Mouse (Mus musculus) stomach, embryonic 15.5 days (tissue): ENCODE data around the gene Trmt2a. TPM values are rescaled to one million over a fixed set of nuclear protein-coding genes. Genes with fewer than 3 reads are reported as not detected.
"Not testable (repeated sequence)": the region's sequence is repeated elsewhere in the genome, so short reads cannot be mapped to it uniquely, and the experiment has no call there.

Experiments
- ATAC-seq: fragments of 200-750 bp; cut with Nextera tagmentation; 2 replicates; pipeline ENCODE4 v1.8.0; 2017; ENCODE audit warnings: low read depth, moderate number of reproducible peaks, moderate TSS enrichment; ENCODE audit not compliant: insufficient read depth, low FRiP score
- H3K27ac ChIP-seq: fragments of 300-500 bp; sonication (generic); 2 replicates; pipeline ENCODE4 v1.5.1; 2015; ENCODE audit warnings: mild to moderate bottlenecking, inconsistent platforms
- H3K27me3 ChIP-seq: fragments of 300-500 bp; sonication (generic); replicated peaks from 2 replicates; pipeline ENCODE4 v1.6.1; 2015; ENCODE audit warnings: inconsistent platforms
- H3K36me3 ChIP-seq: fragments of 300-500 bp; sonication (generic); 2 replicates; pipeline ENCODE4 v1.6.1; 2015; ENCODE audit warnings: inconsistent platforms
- H3K4me1 ChIP-seq: fragments of 300-500 bp; sonication (generic); 2 replicates; pipeline ENCODE4 v1.6.1; 2015; ENCODE audit warnings: inconsistent platforms
- H3K4me2 ChIP-seq: fragments of 300-500 bp; sonication (generic); 2 replicates; pipeline ENCODE4 v1.6.1; 2015; ENCODE audit warnings: mild to moderate bottlenecking, inconsistent platforms
- H3K4me3 ChIP-seq: fragments of 300-500 bp; sonication (generic); replicated peaks from 2 replicates; pipeline ENCODE4 v1.5.1; 2015; ENCODE audit warnings: inconsistent platforms
- H3K9ac ChIP-seq: fragments of 300-500 bp; sonication (generic); 2 replicates; pipeline ENCODE4 v1.6.1; 2015; ENCODE audit warnings: inconsistent platforms
- H3K9me3 ChIP-seq: fragments of 300-500 bp; sonication (generic); 2 replicates; pipeline ENCODE4 v1.6.1; 2016; ENCODE audit warnings: inconsistent platforms
- WGBS: fragments of 180-500 bp; shearing (Covaris S2); methylation state at CpG from one replicate; pipeline ENCODE4 v1.1.7; 2015; 5-methylcytosine and 5-hydroxymethylcytosine counted together
- polyA plus RNA-seq: library from polyadenylated mRNA; unstranded; fragments of >200 nt; fragmentation: Nextera tagmentation; extraction: Ambion mirVana; gene quantifications from 2 replicates; pipeline ENCODE4 v1.2.1, GENCODE M21; 2015

The Trmt2a gene
- polyA plus RNA-seq, 1 experiment from 2014 or later: 93.7 TPM

GRCm38 (mm10) chr16:18252736-18253135 is 4.3 kb downstream of the Trmt2a start:
- no peak overlapping the region for H3K4me3 ChIP-seq
- H3K27me3 ChIP-seq: no peaks in the 10 kb centered on the region
- 80% methylated on average over 6 of the region's 6 CpGs for WGBS
- no peak overlapping the region for H3K4me2 ChIP-seq
- H3K4me1 ChIP-seq: peaks cover 24% of the 10 kb centered on the region
- H3K9me3 ChIP-seq: no peaks in the 10 kb centered on the region
- H3K9ac ChIP-seq: no peak overlapping the region
- peaks cover 46% of the 10 kb centered on the region for H3K36me3 ChIP-seq
- no peak overlapping the region for H3K27ac ChIP-seq
- no peak for ATAC-seq

GRCm38 (mm10) chr16:18253866-18254265 is 5.4 kb downstream of the Trmt2a start:
- WGBS: 76% methylated on average over 1 of the region's 1 CpGs
- no peak for ATAC-seq

GRCm38 (mm10) chr16:18258221-18258620 is 9.7 kb downstream of the Trmt2a start, which contains the start of gene Gm49776:
Gm49776 (minus strand) TSS chr16:18258321.
- no peak within 1 kb of the TSS for H3K27ac ChIP-seq
- H3K9ac ChIP-seq: no peak within 1 kb of the TSS
- WGBS: 95% methylated on average over 2 of the region's 2 CpGs
- no peak within 1 kb of the TSS for H3K4me2 ChIP-seq
- peaks cover 64% of the 10 kb centered on the region for H3K36me3 ChIP-seq
- H3K27me3 ChIP-seq: no peaks in the 10 kb centered on the region
- H3K4me1 ChIP-seq: no peaks in the 10 kb centered on the region
- no peaks in the 10 kb centered on the region for H3K9me3 ChIP-seq
- no peak within 1 kb of the TSS for H3K4me3 ChIP-seq
- ATAC-seq: no peak

More at GRCm38 (mm10) chr16:18253866-18254265, 5.4 kb downstream of the Trmt2a start:
- H3K4me2 ChIP-seq: no peak overlapping the region
- peaks cover 55% of the 10 kb centered on the region for H3K36me3 ChIP-seq
- no peaks in the 10 kb centered on the region for H3K27me3 ChIP-seq
- no peak overlapping the region for H3K4me3 ChIP-seq
- H3K4me1 ChIP-seq: peaks cover 24% of the 10 kb centered on the region
- no peaks in the 10 kb centered on the region for H3K9me3 ChIP-seq
- no peak overlapping the region for H3K9ac ChIP-seq
- no peak overlapping the region for H3K27ac ChIP-seq

- no peaks in the 10 kb centered on the region for H3K4me1 ChIP-seq
- no peaks in the 10 kb centered on the region for H3K9me3 ChIP-seq
- 72% methylated on average over 2 of the region's 2 CpGs for WGBS
- H3K9ac ChIP-seq: no peak overlapping the region
- H3K27ac ChIP-seq: no peak overlapping the region
- no peaks in the 10 kb centered on the region for H3K27me3 ChIP-seq
- H3K4me3 ChIP-seq: no peak overlapping the region
- ATAC-seq: no peak
- H3K36me3 ChIP-seq: peaks cover 43% of the 10 kb centered on the region
- no peak overlapping the region for H3K4me2 ChIP-seq
Measured at GRCm38 (mm10) chr16:18265024-18265423, 16.5 kb downstream of the Trmt2a start.

GRCm38 (mm10) chr16:18268182-18268581 is 19.7 kb downstream of the Trmt2a start:
- H3K27ac ChIP-seq: no peak overlapping the region
- no peaks in the 10 kb centered on the region for H3K4me1 ChIP-seq
- WGBS: 81% methylated on average over 5 of the region's 5 CpGs
- H3K27me3 ChIP-seq: no peaks in the 10 kb centered on the region
- H3K9me3 ChIP-seq: no peaks in the 10 kb centered on the region
- H3K9ac ChIP-seq: no peak overlapping the region
- peaks cover 48% of the 10 kb centered on the region for H3K36me3 ChIP-seq
- ATAC-seq: no peak
- no peak overlapping the region for H3K4me3 ChIP-seq
- no peak overlapping the region for H3K4me2 ChIP-seq

GRCm38 (mm10) chr16:18275166-18275565 is 26.7 kb downstream of the Trmt2a start:
- H3K9me3 ChIP-seq: no peaks in the 10 kb centered on the region
- no peak overlapping the region for H3K4me3 ChIP-seq
- no peaks in the 10 kb centered on the region for H3K27me3 ChIP-seq
- ATAC-seq: no peak
- H3K4me1 ChIP-seq: no peaks in the 10 kb centered on the region
- 82% methylated on average over 2 of the region's 2 CpGs for WGBS
- no peak overlapping the region for H3K9ac ChIP-seq
- H3K4me2 ChIP-seq: no peak overlapping the region
- H3K36me3 ChIP-seq: peaks cover 74% of the 10 kb centered on the region
- H3K27ac ChIP-seq: no peak overlapping the region

GRCm38 (mm10) chr16:18288166-18288565 is 39.7 kb downstream of the Trmt2a start:
- no peak for ATAC-seq
- H3K4me1 ChIP-seq: peaks cover 18% of the 10 kb centered on the region
- no peaks in the 10 kb centered on the region for H3K27me3 ChIP-seq
- H3K4me3 ChIP-seq: peak overlapping the region; percentile 94
- H3K9ac ChIP-seq: peak overlapping the region; percentile 97
- H3K4me2 ChIP-seq: peak overlapping the region; percentile 77
- H3K9me3 ChIP-seq: no peaks in the 10 kb centered on the region
- H3K36me3 ChIP-seq: peaks cover 26% of the 10 kb centered on the region
- 0% methylated on average over 4 of the region's 4 CpGs for WGBS
- peak overlapping the region; percentile 92; the same call in 1 of the 2 replicates for H3K27ac ChIP-seq

- Histone ChIP-seq H3K4me3 (peak overlapping the region; percentile 94), H3K9ac (peak overlapping the region; percentile 97), H3K4me1 (peaks cover 18% of the 10 kb centered on the region), H3K36me3 (peaks cover 22% of the 10 kb centered on the region), H3K9me3 (no peaks in the 10 kb centered on the region), H3K4me2 (peak overlapping the region; percentile 77), H3K27ac (peak overlapping the region; percentile 92), H3K27me3 (no peaks in the 10 kb centered on the region)
- WGBS: under 1% methylated on average over 29 of the region's 31 CpGs
- ATAC-seq: peak; percentile 92
Measured at GRCm38 (mm10) chr16:18288581-18289061, 40.1 kb downstream of the Trmt2a start.

- peak within 1 kb of the TSS; percentile 94 for H3K4me3 ChIP-seq
- H3K36me3 ChIP-seq: peaks cover 17% of the 10 kb centered on the region
- peaks cover 18% of the 10 kb centered on the region for H3K4me1 ChIP-seq
- peak within 1 kb of the TSS; percentile 97 for H3K9ac ChIP-seq
- peak within 1 kb of the TSS; percentile 77 for H3K4me2 ChIP-seq
- no peaks in the 10 kb centered on the region for H3K27me3 ChIP-seq
- ATAC-seq: peak; percentile 99
- under 1% methylated on average over 56 of the region's 71 CpGs for WGBS
- no peaks in the 10 kb centered on the region for H3K9me3 ChIP-seq
- peak within 1 kb of the TSS; percentile 92 for H3K27ac ChIP-seq
Measured at GRCm38 (mm10) chr16:18289067-18289588, 40.6 kb downstream of the Trmt2a start, which contains the start of gene Dgcr8. Dgcr8 (minus strand) TSS chr16:18289246.

GRCm38 (mm10) chr16:18289614-18290013 is 41.1 kb downstream of the Trmt2a start:
- peaks cover 18% of the 10 kb centered on the region for H3K4me1 ChIP-seq
- H3K4me2 ChIP-seq: peak overlapping the region; percentile 49
- peak overlapping the region; percentile 94 for H3K4me3 ChIP-seq
- not testable (repeated sequence) for H3K27me3 ChIP-seq, ATAC-seq, H3K9me3 ChIP-seq, H3K9ac ChIP-seq
- peaks cover 13% of the 10 kb centered on the region for H3K36me3 ChIP-seq
- 2% methylated on average over 10 of the region's 10 CpGs for WGBS
- peak overlapping the region; percentile 61 for H3K27ac ChIP-seq
